Mouse (Mus musculus): ENCODE data around the gene Tnnc1. TPM values are rescaled to one million over a fixed set of nuclear protein-coding genes. Genes with fewer than 3 reads are reported as not detected.
A peak's percentile ranks its signal among the peaks of the same experiment; 100 is the strongest.

Tnnc1 gene
- polyA plus RNA-seq, 1 experiment from 2014 or later, result 3,123 TPM

- no peak for ATAC-seq (replicated peaks; ENCODE audit: insufficient number of reproducible peaks, low FRiP score, low TSS enrichment)
- no peak overlapping the region for H3K9ac ChIP-seq (ENCODE audit: low read depth, low read length)
- peak overlapping the region; percentile 18 for H3K4me2 ChIP-seq
- H3K36me3 ChIP-seq (ENCODE audit: control insufficient read depth, insufficient read depth, low read length), result peaks cover 2% of the 10 kb centered on the region; the same call in 1 of the 2 replicates
- H3K9me3 ChIP-seq (replicated peaks; ENCODE audit: control insufficient read depth, low read length), result no peaks in the 10 kb centered on the region
- H3K27me3 ChIP-seq (ENCODE audit: control insufficient read depth, insufficient read depth, low read length), result no peaks in the 10 kb centered on the region
- no peak overlapping the region for H3K4me3 ChIP-seq (ENCODE audit: low read depth, low read length)
- 68% methylated on average over 6 of the region's 6 CpGs for WGBS (ENCODE audit: insufficient replicate concordance)
- H3K4me1 ChIP-seq (ENCODE audit: control insufficient read depth, insufficient read depth, low read length), result peaks cover 43% of the 10 kb centered on the region
- peak overlapping the region; percentile 61 for H3K27ac ChIP-seq (ENCODE audit: low read depth, low read length)
Observed at GRCm38 (mm10) chr14:31211854-31212253, 3.7 kb downstream of the Tnnc1 start.

GRCm38 (mm10) chr14:31212499-31212898, 4.4 kb downstream of the Tnnc1 start:
- H3K9ac ChIP-seq (ENCODE audit: low read depth, low read length), result peak overlapping the region; percentile 5; the same call in 1 of the 2 replicates
- H3K36me3 ChIP-seq (ENCODE audit: control insufficient read depth, insufficient read depth, low read length), result peaks cover 2% of the 10 kb centered on the region; the same call in 1 of the 2 replicates
- no peak overlapping the region for H3K4me3 ChIP-seq (ENCODE audit: low read depth, low read length)
- 52% methylated on average over 3 of the region's 3 CpGs for WGBS (ENCODE audit: insufficient replicate concordance)
- H3K27me3 ChIP-seq (ENCODE audit: control insufficient read depth, insufficient read depth, low read length), result no peaks in the 10 kb centered on the region
- no peak for ATAC-seq (replicated peaks; ENCODE audit: insufficient number of reproducible peaks, low FRiP score, low TSS enrichment)
- no peak overlapping the region for H3K4me2 ChIP-seq
- peak overlapping the region; percentile 73; the same call in 1 of the 2 replicates for H3K27ac ChIP-seq (ENCODE audit: low read depth, low read length)
- peaks cover 39% of the 10 kb centered on the region for H3K4me1 ChIP-seq (ENCODE audit: control insufficient read depth, insufficient read depth, low read length)
- H3K9me3 ChIP-seq (replicated peaks; ENCODE audit: control insufficient read depth, low read length), result no peaks in the 10 kb centered on the region

GRCm38 (mm10) chr14:31213868-31214267, 5.8 kb downstream of the Tnnc1 start:
- Histone ChIP-seq H3K36me3 (ENCODE audit: control insufficient read depth, insufficient read depth, low read length) (peaks cover 2% of the 10 kb centered on the region; the same call in 1 of the 2 replicates), H3K9ac (ENCODE audit: low read depth, low read length) (peak overlapping the region; percentile 30; the same call in 1 of the 2 replicates), H3K4me3 (ENCODE audit: low read depth, low read length) (no peak overlapping the region), H3K4me2 (no peak overlapping the region), H3K4me1 (ENCODE audit: control insufficient read depth, insufficient read depth, low read length) (peaks cover 46% of the 10 kb centered on the region), H3K27me3 (ENCODE audit: control insufficient read depth, insufficient read depth, low read length) (0 out of 2 replicates have a peak, but pooled peaks cover under 1% of the 10 kb centered on the region), H3K27ac (ENCODE audit: low read depth, low read length) (peak overlapping the region; percentile 73), H3K9me3 (replicated peaks; ENCODE audit: control insufficient read depth, low read length) (no peaks in the 10 kb centered on the region)
- WGBS (ENCODE audit: insufficient replicate concordance), result 65% methylated on average over 8 of the region's 8 CpGs
- ATAC-seq (replicated peaks; ENCODE audit: insufficient number of reproducible peaks, low FRiP score, low TSS enrichment), result no peak

DNA sequence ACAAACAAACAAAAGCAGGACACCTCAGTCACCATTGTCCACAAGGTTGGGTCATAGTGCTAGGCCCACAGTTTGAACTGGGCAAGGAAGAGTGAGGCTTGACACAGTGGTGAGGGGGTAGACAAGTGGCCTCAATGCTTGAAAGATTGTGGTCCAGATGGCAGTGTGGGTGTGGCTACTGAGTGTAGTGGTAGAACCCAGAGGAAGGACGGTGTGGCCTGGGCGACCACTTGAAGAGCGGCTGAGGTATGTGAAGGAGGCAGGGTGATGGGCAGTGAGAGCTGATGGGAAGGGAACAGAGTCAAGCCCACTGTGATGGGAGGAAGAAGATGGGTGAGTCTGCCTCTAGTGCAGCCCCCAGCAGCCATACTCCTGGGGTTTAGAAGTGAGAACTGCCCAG, 6.6 kb downstream of the Tnnc1 start:
- H3K4me3 ChIP-seq (ENCODE audit: low read depth, low read length), result no peak overlapping the region
- H3K27ac ChIP-seq (ENCODE audit: low read depth, low read length), result no peak overlapping the region
- peaks cover 2% of the 10 kb centered on the region; the same call in 1 of the 2 replicates for H3K36me3 ChIP-seq (ENCODE audit: control insufficient read depth, insufficient read depth, low read length)
- H3K4me1 ChIP-seq (ENCODE audit: control insufficient read depth, insufficient read depth, low read length), result peaks cover 44% of the 10 kb centered on the region
- H3K9me3 ChIP-seq (replicated peaks; ENCODE audit: control insufficient read depth, low read length), result no peaks in the 10 kb centered on the region
- no peak overlapping the region for H3K4me2 ChIP-seq
- H3K27me3 ChIP-seq (ENCODE audit: control insufficient read depth, insufficient read depth, low read length), result 0 out of 2 replicates have a peak, but pooled peaks cover 2% of the 10 kb centered on the region
- no peak for ATAC-seq (replicated peaks; ENCODE audit: insufficient number of reproducible peaks, low FRiP score, low TSS enrichment)
- H3K9ac ChIP-seq (ENCODE audit: low read depth, low read length), result 0 out of 2 replicates have a peak overlapping the region, but pooled peaks have one; percentile 10
- WGBS (ENCODE audit: insufficient replicate concordance), result 50% methylated on average over 3 of the region's 3 CpGs

DNA sequence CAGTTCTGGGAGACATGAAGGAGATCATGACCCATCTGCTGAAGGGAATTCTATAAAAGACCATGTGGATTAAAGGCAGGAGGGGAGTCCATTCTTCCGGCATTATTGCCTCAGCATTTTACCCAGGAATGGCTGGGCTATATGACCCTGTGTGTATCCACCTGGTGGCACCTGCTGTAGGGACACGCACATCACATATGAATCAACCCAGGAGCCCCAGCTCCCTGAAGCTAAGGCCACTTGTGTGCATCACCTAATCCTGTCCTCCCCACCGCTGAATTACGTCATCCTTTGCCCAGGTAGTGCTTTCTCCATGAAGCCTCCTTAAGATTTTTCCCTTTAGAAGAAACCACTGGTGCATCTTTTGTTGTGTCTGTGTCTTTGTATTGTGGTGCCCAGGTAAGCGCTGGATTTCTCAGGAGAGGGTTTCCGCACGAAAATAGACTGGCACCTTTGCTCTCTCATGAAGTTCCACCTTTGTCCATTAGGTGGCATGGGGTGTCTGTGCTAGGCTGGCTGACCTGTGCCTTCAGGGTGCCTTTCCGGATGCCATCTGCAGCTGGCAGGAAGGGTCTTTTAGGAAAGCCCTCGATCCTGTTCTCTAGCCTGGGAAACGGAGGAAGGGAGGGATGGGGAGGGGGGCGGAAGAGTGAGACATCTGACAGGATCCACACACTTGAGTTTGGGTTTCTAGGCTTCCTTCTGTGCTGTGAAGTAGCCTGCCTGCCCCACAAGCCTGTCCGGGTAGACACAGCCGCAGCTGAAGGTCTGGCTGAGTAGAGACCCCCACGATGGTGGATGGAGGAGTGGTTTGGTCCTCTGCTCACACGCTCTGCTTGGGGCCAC, 7.3 kb downstream of the Tnnc1 start:
- 29% methylated on average over 15 of the region's 15 CpGs for WGBS (ENCODE audit: insufficient replicate concordance)
- H3K4me2 ChIP-seq, result peak overlapping the region; percentile 27; the same call in 1 of the 2 replicates
- 0 out of 2 replicates have a peak, but pooled peaks cover 2% of the 10 kb centered on the region for H3K27me3 ChIP-seq (ENCODE audit: control insufficient read depth, insufficient read depth, low read length)
- H3K27ac ChIP-seq (ENCODE audit: low read depth, low read length), result no peak overlapping the region
- no peaks in the 10 kb centered on the region for H3K9me3 ChIP-seq (replicated peaks; ENCODE audit: control insufficient read depth, low read length)
- H3K36me3 ChIP-seq (ENCODE audit: control insufficient read depth, insufficient read depth, low read length), result peaks cover 2% of the 10 kb centered on the region; the same call in 1 of the 2 replicates
- peaks cover 42% of the 10 kb centered on the region for H3K4me1 ChIP-seq (ENCODE audit: control insufficient read depth, insufficient read depth, low read length)
- 0 out of 2 replicates have a peak overlapping the region, but pooled peaks have one; percentile 10 for H3K9ac ChIP-seq (ENCODE audit: low read depth, low read length)
- no peak for ATAC-seq (replicated peaks; ENCODE audit: insufficient number of reproducible peaks, low FRiP score, low TSS enrichment)
- H3K4me3 ChIP-seq (ENCODE audit: low read depth, low read length), result no peak overlapping the region

GRCm38 (mm10) chr14:31216846-31217245, 8.7 kb downstream of the Tnnc1 start, which contains the start of gene Nisch:
Gene Nisch, minus strand, starts transcription at chr14:31216946.
- no peak within 1 kb of the TSS for H3K27ac ChIP-seq (ENCODE audit: low read depth, low read length)
- peaks cover 32% of the 10 kb centered on the region for H3K4me1 ChIP-seq (ENCODE audit: control insufficient read depth, insufficient read depth, low read length)
- WGBS (ENCODE audit: insufficient replicate concordance), result 60% methylated on average over 2 of the region's 2 CpGs

GRCm38 (mm10) chr14:31217666-31218065, 9.6 kb downstream of the Tnnc1 start, which contains the start of gene Sema3g:
Gene Sema3g, plus strand, starts transcription at chr14:31217860.
- Histone ChIP-seq H3K4me1 (ENCODE audit: control insufficient read depth, insufficient read depth, low read length) (peaks cover 24% of the 10 kb centered on the region), H3K27ac (ENCODE audit: low read depth, low read length) (no peak within 1 kb of the TSS), H3K9ac (ENCODE audit: low read depth, low read length) (peak within 1 kb of the TSS; percentile 54; the same call in 1 of the 2 replicates), H3K4me2 (peak within 1 kb of the TSS; percentile 50), H3K9me3 (replicated peaks; ENCODE audit: control insufficient read depth, low read length) (no peaks in the 10 kb centered on the region), H3K36me3 (ENCODE audit: control insufficient read depth, insufficient read depth, low read length) (no peaks in the 10 kb centered on the region), H3K27me3 (ENCODE audit: control insufficient read depth, insufficient read depth, low read length) (0 out of 2 replicates have a peak, but pooled peaks cover 5% of the 10 kb centered on the region), H3K4me3 (ENCODE audit: low read depth, low read length) (no peak within 1 kb of the TSS)
- 9% methylated on average over 11 of the region's 11 CpGs for WGBS (ENCODE audit: insufficient replicate concordance)
- ATAC-seq (replicated peaks; ENCODE audit: insufficient number of reproducible peaks, low FRiP score, low TSS enrichment), result peak; percentile 55; the same call in 1 of the 2 replicates

More at GRCm38 (mm10) chr14:31216846-31217245, 8.7 kb downstream of the Tnnc1 start, which contains the start of gene Nisch:
- no peak for ATAC-seq (replicated peaks; ENCODE audit: insufficient number of reproducible peaks, low FRiP score, low TSS enrichment)
- Histone ChIP-seq H3K9ac (ENCODE audit: low read depth, low read length) (peak within 1 kb of the TSS; percentile 54; the same call in 1 of the 2 replicates), H3K27me3 (ENCODE audit: control insufficient read depth, insufficient read depth, low read length) (0 out of 2 replicates have a peak, but pooled peaks cover 5% of the 10 kb centered on the region), H3K4me3 (ENCODE audit: low read depth, low read length) (no peak within 1 kb of the TSS), H3K9me3 (replicated peaks; ENCODE audit: control insufficient read depth, low read length) (no peaks in the 10 kb centered on the region), H3K36me3 (ENCODE audit: control insufficient read depth, insufficient read depth, low read length) (0 out of 2 replicates have a peak, but pooled peaks cover under 1% of the 10 kb centered on the region), H3K4me2 (peak within 1 kb of the TSS; percentile 50)

DNA sequence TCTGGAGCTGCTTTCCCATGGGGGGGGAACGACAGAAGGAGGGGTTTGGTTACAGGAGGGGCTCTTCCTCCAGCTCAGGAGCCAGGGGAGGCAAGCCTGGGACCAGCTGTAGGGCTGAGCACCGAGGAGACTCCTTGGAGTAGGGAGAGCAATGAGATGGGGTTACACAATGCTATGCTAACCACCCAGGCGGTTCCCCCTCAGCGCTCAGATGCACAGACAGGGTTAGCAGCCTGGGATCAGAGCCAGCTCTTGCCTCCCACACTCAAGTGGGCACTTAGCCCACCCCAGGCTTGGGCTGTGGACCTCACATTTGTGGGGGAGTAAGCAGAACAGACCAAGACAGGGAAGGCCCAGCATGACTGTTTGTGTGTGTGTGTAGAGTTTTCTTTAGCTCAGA, 18.9 kb downstream of the Tnnc1 start:
- H3K9ac ChIP-seq (ENCODE audit: low read depth, low read length), result no peak overlapping the region
- ATAC-seq (replicated peaks; ENCODE audit: insufficient number of reproducible peaks, low FRiP score, low TSS enrichment), result peak; percentile 39; the same call in 1 of the 2 replicates
- peaks cover 34% of the 10 kb centered on the region for H3K4me1 ChIP-seq (ENCODE audit: control insufficient read depth, insufficient read depth, low read length)
- no peak overlapping the region for H3K4me3 ChIP-seq (ENCODE audit: low read depth, low read length)
- 66% methylated on average over 4 of the region's 4 CpGs for WGBS (ENCODE audit: insufficient replicate concordance)
- H3K27ac ChIP-seq (ENCODE audit: low read depth, low read length), result peak overlapping the region; percentile 12; the same call in 1 of the 2 replicates
- no peaks in the 10 kb centered on the region for H3K9me3 ChIP-seq (replicated peaks; ENCODE audit: control insufficient read depth, low read length)
- no peaks in the 10 kb centered on the region for H3K36me3 ChIP-seq (ENCODE audit: control insufficient read depth, insufficient read depth, low read length)
- H3K4me2 ChIP-seq, result no peak overlapping the region
- no peaks in the 10 kb centered on the region for H3K27me3 ChIP-seq (ENCODE audit: control insufficient read depth, insufficient read depth, low read length)
